Mouse (Mus musculus) cerebellum, adult 2 months (tissue): ENCODE results near the gene Traf4. TPM values are rescaled to one million over a fixed set of nuclear protein-coding genes. Genes with fewer than 3 reads are reported as not detected.
A peak's percentile ranks its signal among the peaks of the same experiment; 100 is the strongest.
"Not testable (repeated sequence)": the region's sequence is repeated elsewhere in the genome, so short reads cannot be mapped to it uniquely, and the experiment has no call there.

Experiments used
- DNase-seq, 2 experiments: peaks; one replicate each; pipeline ENCODE4 v3.0.0; 2021
- H3K27ac ChIP-seq: fragments of 200-500 bp; 2 replicates; pipeline ENCODE4 v1.5.1; 2012; ENCODE audit warnings: low read length, control low read depth, inconsistent platforms; ENCODE audit not compliant: insufficient read depth
- H3K27me3 ChIP-seq: fragments of 200-500 bp; 2 replicates; pipeline ENCODE4 v1.6.1; 2012; ENCODE audit warnings: inconsistent platforms, mild to moderate bottlenecking, low read length, moderate library complexity; ENCODE audit not compliant: control insufficient read depth, insufficient read depth
- H3K4me1 ChIP-seq: fragments of 200-500 bp; 2 replicates; pipeline ENCODE4 v1.6.1; 2011; ENCODE audit warnings: low read length; ENCODE audit not compliant: control insufficient read depth, insufficient read depth
- H3K4me3 ChIP-seq: fragments of 200-500 bp; replicated peaks from 2 replicates; pipeline ENCODE3; 2011; ENCODE audit warnings: mild to moderate bottlenecking, low read depth, low read length, control low read depth; ENCODE audit not compliant: insufficient read depth
- CTCF ChIP-seq: fragments of 200-500 bp; IDR thresholded peaks from 2 replicates; pipeline ENCODE4 v1.5.1; 2011; ENCODE audit warnings: low read depth, mild to moderate bottlenecking, control low read depth, low read length, moderate library complexity, borderline replicate concordance; ENCODE audit not compliant: insufficient read depth
- POLR2A ChIP-seq: fragments of 200-500 bp; IDR thresholded peaks from 2 replicates; pipeline ENCODE4 v1.6.1; 2011; ENCODE audit warnings: low read length, control low read depth, borderline replicate concordance; ENCODE audit not compliant: insufficient read depth
- WGBS: fragments of 180-500 bp; shearing (Covaris S2); methylation state at CpG from one replicate; pipeline ENCODE4 v1.1.7; 2018; 5-methylcytosine and 5-hydroxymethylcytosine counted together
- polyA plus RNA-seq: library from polyadenylated mRNA; depleted of rRNA; stranded (reverse); fragments of >200 nt; gene quantifications from 2 replicates; pipeline ENCODE4 v1.2.3, GENCODE M21; 2012

Traf4 gene
- polyA plus RNA-seq, 1 experiment, result 21.6 TPM

DNA sequence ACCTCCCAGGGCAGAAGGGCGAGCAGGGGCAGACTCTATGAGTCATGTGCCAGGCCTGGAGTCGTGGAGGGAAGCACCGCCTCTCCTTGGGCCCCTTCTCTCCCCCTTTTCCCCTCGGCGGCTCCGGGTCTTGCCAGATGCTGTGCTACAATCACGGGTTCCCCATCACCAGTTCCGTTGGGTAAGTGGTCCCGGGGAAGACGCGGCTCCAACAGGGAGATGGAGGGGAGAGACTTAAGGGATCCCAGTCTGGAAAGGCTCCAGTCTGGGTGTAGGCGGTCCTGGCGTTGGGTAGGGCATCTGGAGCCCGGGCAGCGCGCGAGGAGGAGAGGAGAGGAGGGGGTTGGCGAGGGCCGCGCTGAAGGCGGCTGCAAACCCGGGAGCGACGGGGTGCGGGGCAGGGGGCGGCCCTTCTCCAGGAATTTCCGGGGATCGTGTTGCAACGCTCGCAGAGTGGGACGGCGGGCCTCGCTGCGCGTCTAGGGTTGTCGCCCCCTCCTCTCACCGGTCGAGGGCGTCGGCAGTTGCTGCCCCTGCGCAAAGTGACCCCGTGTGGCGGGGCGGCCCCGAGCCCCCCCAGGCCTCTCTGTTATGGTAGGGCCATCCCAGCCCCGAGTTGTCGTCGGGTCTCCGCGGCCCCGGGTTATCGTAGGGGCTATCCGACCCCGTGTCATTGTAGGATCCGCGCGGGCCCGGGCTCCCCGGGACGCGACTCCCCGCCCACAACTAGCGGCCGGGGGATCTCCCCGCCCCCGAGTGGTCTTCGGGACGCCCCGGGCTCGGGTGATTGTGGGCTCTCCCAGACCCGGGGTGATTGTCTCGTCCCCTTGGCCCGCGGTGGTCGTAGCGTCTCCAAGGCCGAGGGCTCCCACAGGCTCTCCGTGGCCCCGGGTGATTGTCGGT, 23.2 kb upstream of the Traf4 start, which contains the start of gene Rab34:
Gene Rab34, plus strand, starts transcription at position 100 of the 903 bp plus-strand sequence.
- Histone ChIP-seq H3K27ac (no peak within 1 kb of the TSS), H3K4me1 (no peaks in the 10 kb centered on the region), H3K27me3 (peaks cover 3% of the 10 kb centered on the region; the same call in 1 of the 2 replicates), H3K4me3 (peak within 1 kb of the TSS; percentile 32)
- no peak for TF ChIP-seq POLR2A
- TF ChIP-seq CTCF, result no peak
- DNase-seq, result peak in 1 of 2 experiments; percentile 40
- WGBS, result 1% methylated on average over 79 of the region's 80 CpGs

DNA sequence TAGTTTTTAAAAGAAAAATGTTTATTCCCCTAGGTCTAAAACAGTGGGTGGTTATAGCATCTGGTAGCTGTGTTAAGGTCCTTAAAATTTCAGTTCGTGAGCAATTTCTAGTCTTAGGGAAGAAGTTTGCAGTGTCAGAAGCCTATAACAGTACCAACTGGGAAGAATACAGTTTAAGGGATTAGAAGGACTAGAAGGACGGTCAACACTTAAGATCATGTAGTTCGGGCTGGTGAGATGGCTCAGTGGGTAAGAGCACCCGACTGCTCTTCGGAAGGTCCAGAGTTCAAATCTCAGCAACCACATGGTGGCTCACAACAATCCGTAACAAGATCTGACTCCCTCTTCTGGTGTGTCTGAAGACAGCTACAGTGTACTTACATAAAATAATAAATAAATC, 19.3 kb upstream of the Traf4 start:
- 94% methylated on average over 6 of the region's 6 CpGs for WGBS

DNA sequence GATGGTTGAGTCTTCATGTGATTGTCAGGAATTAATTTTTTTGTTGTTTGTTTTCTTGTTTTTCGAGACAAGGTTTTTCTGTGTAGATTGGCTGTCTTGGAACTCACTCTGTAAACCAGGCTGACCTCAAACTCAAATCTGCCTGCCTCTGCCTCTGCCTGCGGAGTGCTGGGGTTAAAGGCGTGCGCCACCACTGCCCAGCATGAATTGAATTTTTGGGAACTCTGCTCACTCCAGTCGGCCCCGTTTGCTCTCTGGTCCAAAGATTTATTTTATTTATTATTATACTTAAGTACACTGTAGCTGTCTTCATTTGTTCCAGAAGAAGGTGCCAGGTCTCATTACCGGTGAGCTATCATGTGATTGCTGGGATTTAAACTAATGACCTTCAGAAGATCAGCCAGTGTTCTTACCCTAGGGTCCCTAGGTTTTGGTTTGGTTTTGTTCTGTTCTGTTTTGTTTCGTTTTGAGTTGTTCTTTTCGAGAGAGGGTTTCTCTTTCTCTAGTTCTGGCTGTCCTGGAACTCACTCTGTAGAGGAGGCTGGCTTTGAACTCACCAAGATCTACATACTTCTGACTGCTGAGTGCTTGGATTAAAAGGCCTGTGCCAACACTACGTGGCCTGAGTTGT, 18.6 kb upstream of the Traf4 start:
- H3K4me3 ChIP-seq, result no peak overlapping the region
- no peak for DNase-seq
- peaks cover 2% of the 10 kb centered on the region; the same call in 1 of the 2 replicates for H3K4me1 ChIP-seq
- TF ChIP-seq POLR2A (no peak), CTCF (no peak)
- peaks cover 3% of the 10 kb centered on the region; the same call in 1 of the 2 replicates for H3K27me3 ChIP-seq
- no peak overlapping the region for H3K27ac ChIP-seq
- WGBS, result 49% methylated on average over 10 of the region's 10 CpGs

More for the DNA sequence above, 19.3 kb upstream of the Traf4 start:
- not testable (repeated sequence) for H3K4me1 ChIP-seq, H3K27ac ChIP-seq, H3K4me3 ChIP-seq, H3K27me3 ChIP-seq, DNase-seq

DNA sequence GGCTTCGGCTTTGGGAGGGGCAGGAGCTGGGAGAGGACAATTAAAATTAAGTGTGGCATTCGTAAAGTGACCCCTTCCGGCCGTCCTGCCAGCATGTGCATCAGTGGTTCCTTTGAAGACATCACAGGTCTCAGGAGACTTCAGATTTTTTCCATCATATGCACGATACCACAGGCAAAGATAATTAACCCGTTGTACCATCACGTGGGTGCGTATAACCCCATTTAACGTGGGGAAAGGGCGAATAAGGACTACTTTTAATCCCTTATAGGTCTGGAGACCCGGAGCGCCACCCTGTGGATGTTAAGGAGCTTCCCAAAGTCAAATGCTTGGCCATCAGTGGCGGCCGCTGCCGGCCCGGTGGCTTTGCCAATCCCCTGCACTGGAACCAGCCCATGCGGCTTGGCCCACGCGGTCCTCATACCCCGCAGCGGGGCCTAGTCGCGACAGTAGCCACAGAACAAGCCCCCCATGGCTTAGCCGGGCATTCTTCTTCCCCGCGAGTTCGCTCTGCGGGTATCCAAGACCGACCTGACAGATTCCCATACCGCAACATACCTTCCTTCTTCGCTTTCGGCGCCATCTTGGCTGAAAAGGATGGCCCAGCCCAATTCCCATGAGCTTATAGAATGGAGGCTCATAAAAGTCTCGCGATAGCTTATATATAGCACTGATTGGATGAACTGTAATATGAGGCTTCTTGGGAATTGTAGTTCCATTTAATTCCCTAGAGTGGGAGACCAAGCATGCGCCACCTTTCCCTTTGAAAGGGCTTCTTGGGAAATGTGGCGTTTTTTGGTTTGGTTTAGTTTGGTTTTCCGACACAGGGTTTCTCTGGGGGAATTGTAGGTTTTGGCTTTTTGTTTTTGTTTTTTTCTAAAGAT, 17.8 kb upstream of the Traf4 start, which contains the start of gene Rpl23a:
Gene Rpl23a, minus strand, starts transcription at position 624 of the 884 bp plus-strand sequence.
- peak; percentile 38; the same call in 1 of the 2 replicates for TF ChIP-seq CTCF
- TF ChIP-seq POLR2A, result peak; percentile 98; the same call in 1 of the 2 replicates
- Histone ChIP-seq H3K4me1 (peaks cover 5% of the 10 kb centered on the region), H3K27ac (peak within 1 kb of the TSS; percentile 67), H3K27me3 (no peaks in the 10 kb centered on the region), H3K4me3 (peak within 1 kb of the TSS; percentile 84)
- 1% methylated on average over 38 of the region's 38 CpGs for WGBS
- DNase-seq, result peak; percentile 91

DNA sequence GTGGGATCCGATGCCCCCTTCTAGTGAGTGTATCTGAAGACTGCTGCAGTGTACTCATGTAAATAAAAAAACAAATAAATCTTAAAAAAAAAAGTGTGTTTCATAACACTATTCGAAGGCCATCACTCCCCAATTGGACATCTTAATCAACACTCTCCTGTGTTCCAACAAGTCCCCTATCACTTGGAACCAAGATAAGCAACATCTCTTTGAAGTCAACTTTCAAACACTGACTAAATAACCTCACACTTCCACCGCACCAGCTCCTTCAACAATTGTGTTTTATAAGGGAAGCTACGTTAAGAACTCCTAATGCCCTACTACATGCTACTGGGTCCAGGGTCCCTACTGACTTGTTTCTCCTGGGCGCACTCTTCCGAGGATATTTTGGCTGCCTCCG, 17.1 kb upstream of the Traf4 start:
- TF ChIP-seq CTCF, result no peak
- peaks cover 5% of the 10 kb centered on the region for H3K4me1 ChIP-seq
- no peak overlapping the region for H3K27ac ChIP-seq
- H3K27me3 ChIP-seq, result no peaks in the 10 kb centered on the region
- WGBS, result 5% methylated on average over 7 of the region's 7 CpGs
- DNase-seq, result no peak
- H3K4me3 ChIP-seq, result peak overlapping the region; percentile 84

DNA sequence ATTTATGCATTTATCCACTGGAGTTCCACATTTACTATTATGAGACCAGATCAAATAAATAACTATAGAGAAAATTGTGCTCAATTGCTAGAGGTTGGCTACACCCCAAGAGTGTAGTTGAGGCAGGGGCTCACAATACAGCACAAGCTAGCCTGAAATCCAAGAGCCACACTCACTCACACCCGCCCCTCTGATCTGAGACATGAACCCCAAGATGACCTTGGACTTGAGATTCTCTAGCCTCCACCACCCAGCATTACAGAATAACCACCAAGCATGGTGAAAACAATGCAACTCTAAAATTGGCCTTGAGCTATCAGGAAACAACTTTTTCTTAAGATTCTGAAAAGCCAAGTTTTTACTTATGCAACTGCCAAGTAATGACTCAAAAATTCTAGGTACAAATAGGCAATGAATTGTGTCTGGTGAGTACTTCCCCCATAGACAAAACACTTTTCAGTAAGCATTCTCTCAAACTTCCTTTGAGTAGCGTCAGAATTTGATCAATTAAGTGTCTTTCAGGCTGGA, 16.5 kb upstream of the Traf4 start:
- TF ChIP-seq CTCF, result no peak
- no peak for TF ChIP-seq POLR2A
- no peaks in the 10 kb centered on the region for H3K27me3 ChIP-seq
- DNase-seq, result no peak
- no peak overlapping the region for H3K27ac ChIP-seq
- H3K4me1 ChIP-seq, result peaks cover 5% of the 10 kb centered on the region
- peak overlapping the region; percentile 15 for H3K4me3 ChIP-seq
- 45% methylated on average over 2 of the region's 2 CpGs for WGBS

DNA sequence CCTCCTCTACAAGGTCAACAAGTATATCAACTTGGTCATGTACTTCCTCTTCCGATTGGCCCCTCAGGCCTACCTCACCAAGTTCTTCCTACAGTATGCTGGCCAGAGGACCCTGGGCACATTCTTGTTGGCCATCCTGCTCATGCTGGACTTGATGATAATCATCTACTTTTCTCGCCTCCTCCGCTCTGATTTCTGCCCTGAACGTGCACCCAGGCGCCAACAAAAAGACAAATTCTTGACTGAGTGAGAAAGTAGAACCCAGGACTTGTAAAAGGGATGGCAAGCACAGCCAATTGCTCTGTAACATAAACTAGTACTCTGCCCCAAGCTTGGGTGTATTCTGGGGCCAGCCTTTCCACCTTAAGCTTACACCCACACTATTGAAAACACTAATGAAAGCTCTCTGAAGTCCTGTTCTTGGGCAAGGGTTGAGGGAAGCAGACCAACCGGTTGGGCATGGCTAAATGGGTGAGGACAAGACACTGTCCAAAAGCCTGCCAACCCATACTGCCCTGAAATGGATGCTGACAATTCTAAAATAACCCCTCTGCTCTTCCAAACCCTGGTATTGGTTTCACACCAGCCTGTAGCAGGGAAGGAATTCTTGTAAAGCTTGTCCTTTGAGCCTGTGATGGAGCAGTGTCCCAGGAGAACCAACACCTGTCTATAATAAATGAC, 14.8 kb upstream of the Traf4 start:
- DNase-seq, result no peak
- Histone ChIP-seq H3K27ac (no peak overlapping the region), H3K4me1 (peaks cover 5% of the 10 kb centered on the region), H3K4me3 (no peak overlapping the region), H3K27me3 (no peaks in the 10 kb centered on the region)
- WGBS, result 77% methylated on average over 6 of the region's 6 CpGs
- TF ChIP-seq CTCF (no peak), POLR2A (no peak)
